Mouse (Mus musculus) hindlimb bud, embryonic 11.5 days (tissue): ENCODE results near the gene Col27a1.

Experiments
- DNase-seq: peaks from one replicate; pipeline ENCODE4 v3.0.0-alpha.2; 2012; ENCODE audit warnings: low read depth, low spot score; ENCODE audit errors: extremely low spot score

Col27a1 gene

DNA sequence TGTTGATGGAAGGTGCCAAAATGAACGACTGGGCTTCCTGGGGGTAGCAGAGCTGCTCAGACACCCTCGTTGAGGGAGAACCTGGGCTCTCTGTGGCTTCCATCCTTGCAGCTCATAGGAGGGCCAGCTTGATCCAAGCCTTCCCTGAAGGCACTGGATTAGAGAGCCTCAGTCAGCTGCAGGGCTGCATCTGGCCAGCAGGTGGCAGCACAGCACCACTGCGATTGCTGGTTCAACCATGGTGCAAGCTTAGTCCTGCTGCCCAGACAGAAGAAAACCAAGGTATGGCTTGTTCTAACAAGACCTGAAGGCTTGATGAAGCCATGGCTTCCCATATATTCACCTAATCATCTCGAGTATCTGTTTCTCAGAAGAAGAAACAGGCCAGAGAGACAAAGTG, 154.8 kb downstream of the Col27a1 start:
- DNase-seq, result peak; percentile 33

DNA sequence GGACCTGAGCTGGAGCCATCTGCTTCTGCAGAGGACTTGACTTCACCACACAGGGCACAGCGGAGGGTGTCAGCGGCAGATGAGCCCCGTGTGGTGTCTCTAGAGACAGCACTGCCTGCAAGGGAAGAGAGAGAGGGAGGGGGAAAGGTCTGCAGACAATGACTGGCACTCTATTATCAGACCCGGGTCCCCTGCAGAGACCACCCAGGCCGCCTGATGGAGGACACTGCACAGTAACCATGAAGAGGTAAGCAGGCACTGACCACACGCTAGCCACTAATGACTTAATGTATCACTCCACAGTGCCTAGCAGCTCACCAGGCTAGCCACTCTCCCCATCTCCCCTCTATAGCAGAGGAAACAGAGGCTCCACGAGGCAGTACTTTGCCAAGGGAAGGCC, 157.1 kb downstream of the Col27a1 start:
- no peak for DNase-seq

DNA sequence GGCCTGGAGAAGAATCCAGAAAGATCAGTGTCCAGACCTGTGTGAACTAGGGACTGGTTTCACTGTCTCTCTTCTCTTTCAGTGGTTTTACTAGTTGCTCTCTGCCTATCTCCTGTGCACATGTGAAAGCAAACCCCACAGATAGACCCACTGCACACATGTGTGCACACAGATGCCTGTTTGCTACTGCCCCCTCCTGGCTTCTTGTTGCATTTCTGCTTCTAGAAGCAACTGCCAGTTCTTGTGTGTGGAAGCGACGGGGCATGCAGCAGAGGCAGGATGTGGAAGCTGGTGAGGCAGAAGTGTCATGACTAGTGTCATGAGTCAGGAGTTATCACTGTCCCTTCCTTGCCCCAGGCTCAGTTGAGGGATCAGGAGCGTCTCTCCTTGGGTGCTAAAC, 158.1 kb downstream of the Col27a1 start:
- DNase-seq, result no peak

DNA sequence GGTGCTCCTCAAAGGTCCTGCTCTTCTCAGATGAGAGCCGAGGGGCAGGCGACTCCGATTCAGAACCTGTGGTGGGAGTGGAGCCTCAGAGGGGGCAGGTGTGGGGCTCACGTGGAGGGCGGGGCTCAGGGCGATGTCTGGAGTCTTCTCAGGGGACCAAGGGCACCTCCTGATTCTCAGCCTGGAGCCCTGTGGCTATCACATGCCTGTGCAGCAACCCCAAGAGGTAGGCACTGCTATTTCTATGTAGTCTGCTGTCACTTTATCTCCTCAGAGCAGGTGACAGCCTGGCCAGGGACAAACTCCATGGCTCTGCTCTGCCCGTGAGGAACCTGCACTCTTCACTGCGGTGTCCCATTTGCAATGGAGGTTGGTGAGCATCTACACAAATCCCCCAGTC, 159.6 kb downstream of the Col27a1 start:
- no peak for DNase-seq

DNA sequence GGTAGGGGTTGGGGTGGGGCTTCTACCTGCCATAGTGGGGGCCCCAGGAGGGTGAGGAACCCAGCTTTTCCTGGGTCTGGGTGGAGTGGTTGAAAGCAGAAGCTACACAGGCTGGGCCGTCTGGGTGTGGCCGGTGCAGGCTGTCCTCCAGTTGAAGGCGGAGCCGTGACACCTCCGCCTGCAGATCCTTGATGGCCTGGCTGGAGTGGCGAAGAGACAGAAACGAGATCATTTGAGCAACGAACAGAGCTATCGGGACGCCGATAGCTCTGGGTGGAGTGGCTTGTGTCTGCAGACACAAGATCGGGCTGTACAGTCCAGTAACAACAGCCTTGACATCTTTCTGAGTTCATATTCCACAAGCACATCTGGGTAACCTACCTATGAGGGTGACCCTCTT, 160.5 kb downstream of the Col27a1 start:
- no peak for DNase-seq

DNA sequence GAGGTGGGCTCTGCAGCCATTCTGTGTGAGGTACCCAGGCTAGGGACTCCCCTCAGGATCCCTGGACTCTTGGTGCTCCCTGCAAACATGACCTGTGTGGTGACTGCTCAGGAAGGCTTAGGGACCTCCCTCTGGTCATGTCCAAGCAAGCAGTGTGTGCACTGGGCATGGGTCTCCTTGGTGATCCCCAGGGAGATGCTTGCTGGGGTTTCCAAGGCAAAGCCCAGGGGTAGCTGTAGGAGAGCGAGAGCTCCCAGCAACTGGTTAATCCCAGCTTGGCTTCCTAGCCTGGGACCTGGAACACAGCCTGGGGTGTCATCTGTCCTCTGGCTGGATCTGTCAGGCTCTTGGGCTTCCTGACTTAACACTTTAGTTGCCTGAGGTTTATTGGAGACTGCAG, 161.6 kb downstream of the Col27a1 start:
- no peak for DNase-seq

DNA sequence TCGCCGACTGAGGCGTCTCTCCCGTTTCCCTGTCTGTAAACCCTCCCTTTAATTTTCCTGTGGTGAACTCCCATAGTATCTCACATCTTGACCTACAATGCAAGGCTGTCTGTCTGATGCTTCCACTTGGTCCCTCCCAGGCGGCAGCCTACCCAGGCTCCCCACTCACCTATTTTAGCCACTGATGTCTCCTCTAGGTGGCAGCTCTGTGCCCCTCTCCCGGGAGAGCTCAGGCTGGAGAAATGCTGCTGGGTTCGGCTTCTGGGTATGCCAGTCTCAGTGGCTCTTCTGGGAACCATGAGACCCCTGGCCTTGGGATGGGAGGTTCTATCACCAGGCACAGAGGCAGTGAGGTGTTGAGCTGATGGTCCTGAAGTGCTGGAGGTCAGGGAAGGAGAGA, 163.7 kb downstream of the Col27a1 start:
- no peak for DNase-seq

DNA sequence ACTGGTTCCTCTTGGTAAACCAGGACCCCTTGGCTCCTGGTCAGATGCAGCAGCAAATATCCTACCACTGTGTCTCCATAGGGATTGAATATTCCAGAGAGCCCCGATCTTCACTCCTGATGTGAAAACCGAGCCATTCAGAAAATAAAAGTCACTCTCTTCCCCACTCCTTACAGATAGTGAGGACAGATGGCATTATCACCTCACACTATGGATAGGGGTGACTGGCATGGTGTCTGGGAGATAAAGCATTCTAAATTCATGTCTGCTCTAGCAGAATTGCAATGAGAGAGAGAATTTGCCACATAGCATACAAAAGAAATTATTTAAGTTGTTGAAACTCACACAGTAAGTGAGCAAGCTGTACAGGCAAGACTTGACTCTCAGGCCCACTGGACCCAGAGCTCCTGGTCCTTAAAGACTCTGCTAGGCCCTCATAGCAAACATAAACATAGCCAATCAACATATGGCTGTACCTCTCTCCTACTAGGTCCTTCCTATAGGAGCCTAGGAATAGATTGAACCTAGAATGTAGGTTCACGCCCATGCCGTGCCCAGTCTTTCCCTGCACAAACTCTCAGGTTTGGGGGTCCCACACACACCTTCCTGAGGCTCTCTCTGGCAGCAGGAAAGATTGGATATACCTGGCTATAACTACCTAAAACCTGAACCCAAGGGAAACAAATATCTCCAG, 169.0 kb downstream of the Col27a1 start:
- no peak for DNase-seq

DNA sequence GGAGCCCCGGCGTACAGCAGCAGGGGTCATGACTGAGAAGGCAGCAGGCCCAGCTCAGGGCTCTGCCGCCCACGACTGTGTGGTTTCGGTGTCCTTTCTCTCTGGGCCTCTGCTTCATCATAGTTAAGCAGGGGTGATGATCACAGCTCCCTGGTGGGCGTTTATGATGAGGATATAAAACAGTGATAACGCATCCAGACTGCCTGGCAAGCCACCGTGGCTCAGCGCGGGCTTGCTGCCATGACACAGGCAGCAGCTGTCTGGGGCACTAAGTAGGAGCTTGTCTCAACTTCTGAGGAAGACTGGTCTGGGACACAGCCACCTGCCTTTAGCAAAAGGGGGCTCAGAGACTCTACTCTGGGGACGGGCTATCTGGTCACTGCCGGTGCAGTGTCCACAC, 169.7 kb downstream of the Col27a1 start:
- no peak for DNase-seq

DNA sequence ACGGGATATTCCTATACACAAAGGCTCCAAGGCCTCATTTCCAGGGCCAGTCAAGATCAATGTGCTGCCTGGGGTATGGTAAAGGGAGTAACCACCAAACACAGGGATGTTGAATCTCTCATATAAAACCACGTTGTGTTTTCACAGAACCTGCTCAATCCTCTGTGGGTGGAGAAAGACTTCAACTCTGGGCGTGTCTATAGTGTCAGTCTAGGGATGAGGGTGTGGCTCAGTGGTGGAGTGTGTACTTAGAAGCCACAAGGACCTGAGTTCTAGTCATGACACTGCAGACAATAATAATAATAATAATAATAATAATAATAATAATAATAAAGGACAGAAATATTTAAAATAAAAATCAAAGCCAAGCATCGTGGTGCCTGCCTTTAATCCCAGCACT, 170.5 kb downstream of the Col27a1 start:
- DNase-seq, result no peak
